Mouse (Mus musculus) forebrain, embryonic 11.5 days (tissue): Measurements from ENCODE around the gene Mthfr. TPM values are rescaled to one million over a fixed set of nuclear protein-coding genes. Genes with fewer than 3 reads are reported as not detected.

Source experiments
- ATAC-seq: fragments of 200-750 bp; cut with Nextera tagmentation; replicated peaks from 2 replicates; pipeline ENCODE4 v1.8.0; 2017; ENCODE audit warnings: moderate TSS enrichment; ENCODE audit not compliant: low FRiP score
- DNase-seq: peaks from one replicate; pipeline ENCODE4 v3.0.0-alpha.2; 2017; ENCODE audit warnings: low spot score
- H3K27ac ChIP-seq: fragments of 300-500 bp; sonication (generic); 2 replicates; pipeline ENCODE4 v1.5.1; 2014; ENCODE audit warnings: low read depth, low read length
- H3K27me3 ChIP-seq: fragments of 300-500 bp; sonication (generic); 2 replicates; pipeline ENCODE4 v1.6.1; 2014; ENCODE audit warnings: mild to moderate bottlenecking, low read length, mixed read lengths; ENCODE audit not compliant: control insufficient read depth, insufficient read depth
- H3K36me3 ChIP-seq: fragments of 300-500 bp; sonication (generic); 2 replicates; pipeline ENCODE4 v1.6.1; 2014; ENCODE audit warnings: mild to moderate bottlenecking, low read length, moderate library complexity, mixed read lengths; ENCODE audit not compliant: control insufficient read depth, insufficient read depth
- H3K4me1 ChIP-seq: fragments of 300-500 bp; sonication (generic); replicated peaks from 2 replicates; pipeline ENCODE4 v1.6.1; 2014; ENCODE audit warnings: low read length, mixed read lengths; ENCODE audit not compliant: control insufficient read depth, insufficient read depth
- H3K4me2 ChIP-seq: fragments of 300-500 bp; sonication (generic); 2 replicates; pipeline ENCODE4 v1.6.1; 2014; ENCODE audit warnings: low read depth, mild to moderate bottlenecking, low read length, moderate library complexity, mixed read lengths; ENCODE audit not compliant: severe bottlenecking
- H3K4me3 ChIP-seq: fragments of 300-500 bp; sonication (generic); 2 replicates; pipeline ENCODE4 v1.5.1; 2014; ENCODE audit warnings: low read depth, low read length
- H3K9ac ChIP-seq: fragments of 300-500 bp; sonication (generic); 2 replicates; pipeline ENCODE4 v1.6.1; 2014; ENCODE audit warnings: low read length
- H3K9me3 ChIP-seq: fragments of 300-500 bp; sonication (generic); 2 replicates; pipeline ENCODE4 v1.6.1; 2016; ENCODE audit warnings: low read length, mixed read lengths; ENCODE audit not compliant: control insufficient read depth
- WGBS: fragments of 180-500 bp; shearing (Covaris S2); extraction: QIAGEN DNeasy Blood & Tissue Kit; methylation state at CpG from one replicate; pipeline ENCODE4 v1.1.7; 2014; 5-methylcytosine and 5-hydroxymethylcytosine counted together
- polyA plus RNA-seq: library from polyadenylated mRNA; unstranded; fragments of >200 nt; fragmentation: Nextera tagmentation; extraction: Ambion mirVana; gene quantifications from 2 replicates; pipeline ENCODE4 v1.2.1, GENCODE M21; 2014

Gene Mthfr
- polyA plus RNA-seq, 1 experiment from 2014 or later = 27.6 TPM

DNA sequence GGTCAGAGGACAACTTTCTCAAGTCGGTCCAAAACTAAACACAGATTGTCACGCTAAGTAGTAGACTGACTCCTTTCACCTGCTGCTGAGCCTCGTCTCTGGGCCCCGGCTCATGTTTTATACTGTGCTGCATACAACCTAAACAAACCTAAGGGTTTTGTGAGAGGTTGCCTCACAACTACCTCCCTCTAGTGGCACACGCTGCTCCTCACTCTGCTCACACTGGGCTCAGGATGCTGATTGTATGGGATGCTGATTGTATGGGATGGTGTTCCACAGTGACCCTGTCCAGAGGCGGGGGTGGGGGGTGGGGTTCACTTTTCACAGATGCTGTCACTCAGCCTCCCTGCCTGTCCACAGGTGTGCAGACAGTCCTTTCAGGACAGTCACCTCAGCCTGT, 40.3 kb downstream of the Mthfr start:
- H3K27me3 ChIP-seq = no peaks in the 10 kb centered on the region
- H3K27ac ChIP-seq = no peak overlapping the region
- no peak overlapping the region for H3K9ac ChIP-seq
- H3K36me3 ChIP-seq = no peaks in the 10 kb centered on the region
- DNase-seq (no peak), ATAC-seq (no peak)
- no peaks in the 10 kb centered on the region for H3K9me3 ChIP-seq
- WGBS = 71% methylated on average over 6 of the region's 6 CpGs
- H3K4me3 ChIP-seq = no peak overlapping the region
- 0 out of 2 replicates have a peak, but pooled peaks cover 2% of the 10 kb centered on the region for H3K4me1 ChIP-seq
- no peak overlapping the region for H3K4me2 ChIP-seq

DNA sequence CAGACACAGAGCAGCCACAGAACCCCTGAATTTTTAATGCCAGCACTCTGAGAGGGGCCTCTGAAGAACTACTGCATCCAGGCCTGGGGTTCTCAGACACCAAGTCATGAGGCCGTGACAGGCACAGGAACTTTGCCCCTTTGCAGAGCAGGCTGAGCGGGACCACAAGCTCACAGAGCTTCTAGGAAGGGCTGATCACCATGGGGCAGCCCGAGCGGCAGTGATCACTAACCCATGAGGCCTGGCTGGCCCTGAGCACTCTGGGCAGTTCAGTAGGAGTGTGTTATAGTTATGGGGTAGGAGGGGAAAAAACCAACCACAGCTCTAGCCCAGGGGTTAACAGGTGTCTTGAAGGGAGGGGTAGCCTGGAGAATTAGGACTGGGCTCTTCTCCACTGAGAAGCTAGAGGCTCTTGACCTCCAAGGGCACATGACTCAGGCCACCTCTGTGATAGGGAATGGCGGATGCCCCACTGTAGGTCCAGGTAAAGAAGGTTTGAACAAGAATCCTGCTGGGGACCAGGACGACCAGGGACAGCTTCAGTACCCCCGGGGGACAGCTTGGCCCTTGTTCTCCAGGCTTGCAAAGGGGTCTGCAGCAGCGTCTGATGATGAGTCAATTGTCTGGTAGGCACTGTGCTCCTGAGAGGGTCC, 41.2 kb downstream of the Mthfr start:
- 90% methylated on average over 8 of the region's 8 CpGs for WGBS
- Histone ChIP-seq H3K36me3 (no peaks in the 10 kb centered on the region), H3K4me1 (0 out of 2 replicates have a peak, but pooled peaks cover 2% of the 10 kb centered on the region), H3K4me2 (no peak overlapping the region), H3K27ac (no peak overlapping the region), H3K4me3 (no peak overlapping the region), H3K27me3 (no peaks in the 10 kb centered on the region), H3K9me3 (no peaks in the 10 kb centered on the region), H3K9ac (no peak overlapping the region)
- DNase-seq (no peak), ATAC-seq (no peak)

DNA sequence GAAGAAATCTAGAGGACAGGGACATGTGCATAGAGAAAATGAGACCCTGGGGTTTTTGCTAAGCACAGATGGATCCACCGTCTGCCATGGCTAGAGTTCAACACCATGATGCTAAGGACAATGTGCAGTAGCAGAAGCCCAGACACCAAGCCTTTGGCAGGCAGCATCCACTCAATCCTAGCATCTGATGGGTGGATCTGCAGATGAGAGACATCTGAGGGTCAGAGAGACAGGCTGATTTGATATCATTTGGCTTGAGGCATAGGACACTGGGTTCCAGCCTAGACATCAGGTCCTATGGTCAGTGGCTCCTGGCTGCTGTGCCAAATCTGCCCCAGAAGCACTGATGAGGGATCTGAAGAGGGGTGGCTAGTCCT, 41.7 kb downstream of the Mthfr start:
- no peak for DNase-seq
- H3K27me3 ChIP-seq = no peaks in the 10 kb centered on the region
- 0 out of 2 replicates have a peak, but pooled peaks cover 2% of the 10 kb centered on the region for H3K4me1 ChIP-seq
- no peak overlapping the region for H3K27ac ChIP-seq
- no peak for ATAC-seq
- WGBS = 91% methylated on average over 1 of the region's 1 CpGs
- no peaks in the 10 kb centered on the region for H3K9me3 ChIP-seq
- H3K36me3 ChIP-seq = no peaks in the 10 kb centered on the region
- no peak overlapping the region for H3K4me2 ChIP-seq
- no peak overlapping the region for H3K9ac ChIP-seq
- H3K4me3 ChIP-seq = no peak overlapping the region

DNA sequence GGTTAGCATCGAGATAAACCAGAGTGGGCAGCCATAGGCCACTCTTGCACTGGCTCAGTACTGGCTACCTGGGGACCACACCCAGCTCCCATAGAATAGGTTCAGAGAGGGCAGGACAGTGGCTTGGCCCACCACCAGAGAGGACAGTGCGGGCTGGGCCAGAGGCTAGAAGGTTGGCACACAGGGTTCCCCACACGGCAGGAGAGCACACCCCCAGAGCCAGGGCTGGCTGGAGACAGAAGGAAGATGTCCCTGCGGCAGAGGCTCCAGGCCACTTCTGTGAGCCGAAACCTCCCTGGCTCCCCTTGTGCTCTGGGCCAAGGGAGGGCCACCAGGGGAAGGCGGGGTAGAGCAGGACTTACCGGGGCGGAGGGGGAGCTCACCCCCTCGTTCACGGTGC, 42.3 kb downstream of the Mthfr start:
- Histone ChIP-seq H3K4me3 (no peak overlapping the region), H3K4me2 (no peak overlapping the region), H3K9me3 (no peaks in the 10 kb centered on the region), H3K4me1 (0 out of 2 replicates have a peak, but pooled peaks cover 2% of the 10 kb centered on the region), H3K9ac (no peak overlapping the region), H3K27ac (no peak overlapping the region), H3K36me3 (no peaks in the 10 kb centered on the region), H3K27me3 (no peaks in the 10 kb centered on the region)
- 93% methylated on average over 10 of the region's 10 CpGs for WGBS
- no peak for DNase-seq
- no peak for ATAC-seq

DNA sequence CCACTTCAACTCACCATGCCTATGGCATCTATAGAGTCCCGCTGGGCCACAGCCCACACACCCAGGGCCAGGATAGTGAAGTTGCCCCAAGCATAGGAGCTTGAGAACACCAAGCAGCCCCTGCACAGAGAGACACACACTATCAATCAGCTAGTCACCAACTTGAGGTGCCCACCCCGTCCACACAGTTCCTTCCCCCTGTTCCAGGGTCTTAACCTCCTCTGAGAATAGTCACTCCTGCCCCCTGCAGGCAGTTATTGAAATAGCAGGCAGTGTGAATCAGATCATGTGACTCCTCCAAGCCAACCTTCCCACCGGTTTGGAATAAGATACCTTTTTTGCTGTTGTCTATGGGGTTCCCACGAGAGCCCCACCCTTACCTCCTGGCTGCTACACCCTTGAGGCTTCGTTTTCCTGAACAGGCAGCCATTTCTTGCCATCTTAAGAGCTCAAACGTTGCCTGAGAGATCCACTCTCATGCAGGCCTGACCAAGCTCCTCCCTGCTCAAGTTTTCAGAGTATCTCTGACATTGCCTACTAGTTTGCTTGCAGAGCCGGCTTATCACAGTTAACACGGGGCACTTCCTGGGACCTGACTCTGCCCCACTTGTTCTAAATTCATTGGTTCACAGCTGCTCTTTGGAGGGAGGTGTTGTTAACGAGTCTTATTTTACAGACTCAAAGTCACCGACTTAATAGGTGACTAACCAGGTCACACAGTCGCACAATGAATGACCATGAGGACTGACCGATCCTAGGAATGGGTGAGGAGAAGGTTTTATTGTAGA, 43.6 kb downstream of the Mthfr start:
- no peaks in the 10 kb centered on the region for H3K36me3 ChIP-seq
- no peak overlapping the region for H3K9ac ChIP-seq
- H3K4me2 ChIP-seq = no peak overlapping the region
- H3K4me1 ChIP-seq = peaks cover 6% of the 10 kb centered on the region; the same call in 1 of the 2 replicates
- no peak overlapping the region for H3K4me3 ChIP-seq
- no peaks in the 10 kb centered on the region for H3K9me3 ChIP-seq
- H3K27me3 ChIP-seq = no peaks in the 10 kb centered on the region
- DNase-seq (peak; percentile 81), ATAC-seq (peak; percentile 34; the same call in 1 of the 2 replicates)
- WGBS = 53% methylated on average over 12 of the region's 12 CpGs
- H3K27ac ChIP-seq = no peak overlapping the region

DNA sequence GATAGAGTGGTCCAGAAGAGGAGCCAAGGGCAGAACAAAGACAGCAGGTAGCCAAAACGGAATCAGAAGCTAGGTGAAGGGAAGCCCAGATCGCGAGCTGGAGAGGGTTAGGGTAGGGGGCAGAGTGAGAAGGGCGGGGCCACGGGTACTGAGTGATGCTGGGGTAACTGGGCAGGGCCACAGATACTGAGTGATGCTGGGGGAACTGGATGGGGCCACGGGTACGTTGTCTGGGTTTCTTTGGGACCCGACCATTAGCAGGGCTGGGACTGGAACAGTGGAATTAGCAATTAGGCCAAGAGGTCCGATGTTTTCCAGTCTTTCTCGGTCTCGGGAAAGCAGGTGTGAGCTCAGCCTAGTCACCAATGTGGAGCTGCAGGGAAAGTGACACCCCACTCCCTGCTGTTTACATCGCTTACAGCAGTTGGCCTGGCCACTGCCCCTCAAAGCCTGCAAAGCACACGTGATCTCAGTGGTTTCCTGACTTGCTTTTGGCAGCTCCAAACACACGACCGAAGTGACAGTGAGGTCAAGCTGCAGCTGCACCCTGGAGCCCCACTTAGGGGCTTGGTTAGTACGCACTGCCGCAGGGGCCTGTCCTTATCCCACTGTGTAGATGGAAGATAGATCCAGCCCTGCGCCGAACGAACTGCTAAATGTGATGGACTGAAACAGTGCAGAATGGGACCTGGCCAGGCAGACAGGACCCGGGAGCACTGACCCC, 44.5 kb downstream of the Mthfr start:
- WGBS = 67% methylated on average over 21 of the region's 21 CpGs
- Histone ChIP-seq H3K36me3 (no peaks in the 10 kb centered on the region), H3K4me3 (no peak overlapping the region), H3K4me2 (no peak overlapping the region), H3K27me3 (no peaks in the 10 kb centered on the region), H3K9ac (no peak overlapping the region), H3K27ac (no peak overlapping the region), H3K9me3 (no peaks in the 10 kb centered on the region), H3K4me1 (peaks cover 11% of the 10 kb centered on the region; the same call in 1 of the 2 replicates)
- DNase-seq (no peak), ATAC-seq (no peak)

DNA sequence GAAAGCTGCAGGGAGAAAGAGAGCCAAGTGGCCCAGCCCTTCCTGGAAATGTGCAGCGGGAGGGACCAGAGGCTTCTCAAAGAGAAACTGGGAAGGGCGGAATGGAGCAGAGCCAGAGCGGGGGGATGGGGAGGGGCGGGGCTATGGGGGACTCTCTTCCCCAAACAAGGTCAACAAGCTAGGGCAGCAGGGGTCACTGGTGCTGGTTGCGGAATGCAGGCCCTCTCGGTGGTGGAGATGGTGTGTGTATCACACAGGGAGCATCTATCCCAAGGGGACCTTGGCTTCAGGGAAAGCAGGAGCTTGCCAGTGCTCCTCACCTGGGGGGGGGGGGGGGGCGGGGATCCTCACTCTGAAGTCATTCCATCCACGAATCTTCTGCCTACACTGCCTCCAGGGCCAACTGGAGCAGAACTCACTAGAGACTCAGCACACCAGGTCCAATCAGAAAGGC, 45.4 kb downstream of the Mthfr start:
- Histone ChIP-seq H3K9ac (no peak overlapping the region), H3K4me3 (no peak overlapping the region), H3K4me2 (no peak overlapping the region), H3K4me1 (peaks cover 12% of the 10 kb centered on the region; the same call in 1 of the 2 replicates), H3K27ac (no peak overlapping the region), H3K9me3 (no peaks in the 10 kb centered on the region), H3K27me3 (no peaks in the 10 kb centered on the region), H3K36me3 (no peaks in the 10 kb centered on the region)
- 10% methylated on average over 7 of the region's 8 CpGs for WGBS
- DNase-seq (no peak), ATAC-seq (no peak)

DNA sequence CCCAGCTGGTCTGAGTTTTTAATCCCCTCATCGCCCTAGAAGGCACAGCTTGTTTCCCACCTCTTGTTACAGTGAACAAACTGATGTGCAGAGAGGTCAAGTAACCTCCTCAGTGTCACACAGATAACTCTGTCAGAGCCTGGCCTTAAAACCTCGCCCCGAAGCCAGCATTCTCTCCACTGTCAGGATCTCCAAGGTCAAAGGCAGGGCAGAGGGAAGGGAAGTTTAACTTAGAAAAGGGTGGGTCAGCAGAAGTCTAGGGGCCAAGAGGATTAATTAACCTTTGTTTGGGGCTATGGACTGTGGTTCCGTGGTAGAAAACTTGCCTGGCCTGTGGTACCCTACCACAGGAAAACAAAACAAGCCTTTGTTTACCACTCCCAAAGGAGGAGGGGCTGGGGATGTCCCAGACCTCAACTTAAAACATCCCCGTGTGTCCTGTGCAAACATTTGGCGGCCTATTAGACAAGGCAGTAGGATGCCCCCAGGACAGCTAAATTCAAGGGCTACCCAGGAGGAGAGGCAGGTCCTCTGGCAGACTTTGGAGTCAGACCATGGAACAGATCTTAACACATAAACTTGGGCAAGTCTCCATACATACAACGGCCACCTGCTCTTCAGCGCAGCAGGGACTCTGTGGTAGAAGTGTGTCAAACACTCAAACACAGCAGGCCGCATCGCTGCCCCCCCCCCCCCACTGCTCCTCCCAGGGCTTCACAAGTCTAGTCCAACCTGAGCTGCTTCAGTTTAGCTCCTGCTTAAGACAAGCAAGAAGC, 46.4 kb downstream of the Mthfr start:
- no peak overlapping the region for H3K4me3 ChIP-seq
- DNase-seq = no peak
- H3K36me3 ChIP-seq = no peaks in the 10 kb centered on the region
- no peak overlapping the region for H3K4me2 ChIP-seq
- no peak overlapping the region for H3K9ac ChIP-seq
- no peak overlapping the region for H3K27ac ChIP-seq
- no peaks in the 10 kb centered on the region for H3K9me3 ChIP-seq
- 41% methylated on average over 10 of the region's 10 CpGs for WGBS
- ATAC-seq = no peak
- H3K27me3 ChIP-seq = no peaks in the 10 kb centered on the region
- H3K4me1 ChIP-seq = peaks cover 12% of the 10 kb centered on the region; the same call in 1 of the 2 replicates
